In genomic region chr8:95566809-95567208, GRCm38 (mm10) we compare ENCODE assay signal across 27 mouse cellular contexts. TPM values are rescaled to one million over a fixed set of nuclear protein-coding genes. Genes with fewer than 3 reads are reported as not detected.
DNase-seq lines count a peak whose midpoint lies in the region; ATAC-seq lines count a peak whose summit lies in the region.
"Had no signal": no experiment of that assay in that cellular context is flagged by ENCODE, and none has a peak within 500 bp of the region (broad histone marks: within the 10 kb centered on the region; RNA-seq: fewer than 3 reads in every experiment).

No protein-coding gene starts in this region.

- no peaks in the 10 kb centered on the region for H3K36me3 ChIP-seq in hindbrain, embryonic 10.5 days
- H3K36me3 ChIP-seq in hindbrain, embryonic 14.5 days (replicated peaks; ENCODE audit: control insufficient read depth, insufficient read depth) = no peaks in the 10 kb centered on the region
- H3K36me3 ChIP-seq: embryonic facial prominence, embryonic 12.5 days; hindbrain, embryonic 15.5 days; limb, embryonic 12.5 days; liver, embryonic 15.5 days; stomach, embryonic 15.5 days had no signal

- ATAC-seq in hindbrain, embryonic 14.5 days (ENCODE audit: low FRiP score) = no peak
- no peak for ATAC-seq in erythroblast, adult 5-6 weeks (replicated peaks; ENCODE audit: low FRiP score, poor library complexity, severe bottlenecking)
- ATAC-seq: forebrain, postnatal 0 days; intestine, postnatal 0 days; midbrain, embryonic 16.5 days had no signal

- WGBS in hindbrain, embryonic 10.5 days = 81% methylated on average over 6 of the region's 6 CpGs
- 70% methylated on average over 6 of the region's 6 CpGs for WGBS in hindbrain, embryonic 14.5 days

- peak; percentile 28 to 61 for DNase-seq in cerebellum, postnatal 10 days
- DNase-seq in cerebellum, adult 9-10 months = no peak
- DNase-seq in hindbrain, embryonic 10.5 days (ENCODE audit: low spot score) = peak; percentile 25
- no peak for DNase-seq in hindbrain, embryonic 14.5 days (ENCODE audit: low spot score)
- peak; percentile 28 for DNase-seq in brain, adult 2 months (ENCODE audit: low read depth, low spot score)
- peak; percentile 56 to 86 for DNase-seq in lung, postnatal 4 days
- DNase-seq in urinary bladder, adult 2 months (ENCODE audit: low spot score) = no peak
- DNase-seq: adrenal gland, postnatal 10 days; cerebellum, adult 18-20 months; forebrain, postnatal 0 days had no signal

- H3K4me1 ChIP-seq in hindbrain, embryonic 10.5 days (replicated peaks) = peaks cover 6% of the 10 kb centered on the region; the same call in 1 of the 2 replicates
- no peaks in the 10 kb centered on the region for H3K4me1 ChIP-seq in hindbrain, embryonic 14.5 days (replicated peaks; ENCODE audit: control insufficient read depth, insufficient read depth, low read length)
- H3K4me1 ChIP-seq: embryonic facial prominence, embryonic 12.5 days; hindbrain, embryonic 15.5 days; liver, embryonic 15.5 days; megakaryocyte, embryonic 14.5 days; stomach, embryonic 15.5 days had no signal

- no peak overlapping the region for H3K27ac ChIP-seq in hindbrain, embryonic 10.5 days
- no peak overlapping the region for H3K27ac ChIP-seq in hindbrain, embryonic 14.5 days
- H3K27ac ChIP-seq: embryonic facial prominence, embryonic 12.5 days; hindbrain, embryonic 15.5 days; kidney, postnatal 0 days; left cerebral cortex, adult 2 months; limb, embryonic 12.5 days; liver, embryonic 15.5 days; stomach, embryonic 15.5 days had no signal

- H3K4me3 ChIP-seq in hindbrain, embryonic 10.5 days = no peak overlapping the region
- no peak overlapping the region for H3K4me3 ChIP-seq in hindbrain, embryonic 14.5 days (replicated peaks; ENCODE audit: low read length)
- H3K4me3 ChIP-seq: embryonic facial prominence, embryonic 12.5 days; hindbrain, embryonic 15.5 days; left cerebral cortex, adult 2 months; limb, embryonic 12.5 days; liver, embryonic 15.5 days; megakaryocyte, embryonic 14.5 days; stomach, embryonic 15.5 days had no signal

- H3K4me2 ChIP-seq in hindbrain, embryonic 14.5 days (replicated peaks) = no peak overlapping the region
- H3K4me2 ChIP-seq: embryonic facial prominence, embryonic 12.5 days; hindbrain, embryonic 15.5 days; limb, embryonic 12.5 days; liver, embryonic 15.5 days; stomach, embryonic 15.5 days had no signal

- no peaks in the 10 kb centered on the region for H3K27me3 ChIP-seq in hindbrain, embryonic 10.5 days (ENCODE audit: insufficient read depth, poor library complexity, severe bottlenecking)
- no peaks in the 10 kb centered on the region for H3K27me3 ChIP-seq in hindbrain, embryonic 14.5 days (ENCODE audit: control insufficient read depth, insufficient read depth, low read length)
- H3K27me3 ChIP-seq: embryonic facial prominence, embryonic 12.5 days; hindbrain, embryonic 15.5 days; limb, embryonic 12.5 days; liver, embryonic 15.5 days; stomach, embryonic 15.5 days had no signal

- no peak overlapping the region for H3K9ac ChIP-seq in hindbrain, embryonic 14.5 days
- H3K9ac ChIP-seq: embryonic facial prominence, embryonic 12.5 days; forebrain, postnatal 0 days; hindbrain, embryonic 15.5 days; limb, embryonic 12.5 days; liver, embryonic 15.5 days; stomach, embryonic 15.5 days had no signal

- H3K9me3 ChIP-seq in hindbrain, embryonic 10.5 days = no peaks in the 10 kb centered on the region
- peaks cover 7% of the 10 kb centered on the region; the same call in 1 of the 2 replicates for H3K9me3 ChIP-seq in hindbrain, embryonic 14.5 days (ENCODE audit: control insufficient read depth, low read length)
- H3K9me3 ChIP-seq: hindbrain, embryonic 15.5 days; liver, embryonic 15.5 days; megakaryocyte, embryonic 14.5 days; stomach, embryonic 15.5 days had no signal

RNA-seq across cellular contexts. Expression of gene Prss54, which starts 9.3 kb away (rescaled TPM):
- polyA plus RNA-seq in hindbrain, embryonic 10.5 days (2016; fragmentation: Nextera tagmentation; extraction: Ambion mirVana) = not detected in 2 replicates
- not detected in 2 replicates for polyA plus RNA-seq in hindbrain, embryonic 14.5 days (2014; fragmentation: Nextera tagmentation; extraction: Ambion mirVana)
- polyA plus RNA-seq in urinary bladder, adult 2 months (2012; rRNA removed) = not detected in 2 replicates
- not detected in 2 replicates for total RNA-seq in erythroblast, adult 5-6 weeks (2015; ENCODE audit: low replicate concordance)
- total RNA-seq in erythroblast, adult 5-6 weeks (2017; ENCODE audit: low replicate concordance) = not detected in 2 replicates
- total RNA-seq: adrenal gland, postnatal 10 days; common myeloid progenitor, adult 5-6 weeks; forebrain, postnatal 0 days; gastrocnemius, adult 8-10 months; heart, adult 18-20 months; layer of hippocampus, adult 8-10 months had no signal
- polyA plus RNA-seq: embryonic facial prominence, embryonic 12.5 days; forebrain, postnatal 0 days; hindbrain, embryonic 15.5 days; intestine, postnatal 0 days; kidney, postnatal 0 days; limb, embryonic 12.5 days; liver, embryonic 15.5 days; midbrain, embryonic 16.5 days; spleen, adult 2 months; stomach, embryonic 15.5 days; thymus, postnatal 0 days had no signal

RNA-seq across cellular contexts. Expression of gene Ccdc113, which starts 32.9 kb away (rescaled TPM):
- 0.98 and 2.6 TPM in 2 replicates for polyA plus RNA-seq in hindbrain, embryonic 10.5 days (2016; fragmentation: Nextera tagmentation; extraction: Ambion mirVana)
- polyA plus RNA-seq in hindbrain, embryonic 14.5 days (2014; fragmentation: Nextera tagmentation; extraction: Ambion mirVana) = 3.1 and 3.4 TPM in 2 replicates
- polyA plus RNA-seq in urinary bladder, adult 2 months (2012; rRNA removed) = 0.96 and 1.2 TPM in 2 replicates
- not detected in 2 replicates for total RNA-seq in erythroblast, adult 5-6 weeks (2015; ENCODE audit: low replicate concordance)
- not detected in 2 replicates for total RNA-seq in erythroblast, adult 5-6 weeks (2017; ENCODE audit: low replicate concordance)
- total RNA-seq: common myeloid progenitor, adult 5-6 weeks; gastrocnemius, adult 8-10 months had no signal
- polyA plus RNA-seq: limb, embryonic 12.5 days; liver, embryonic 15.5 days; spleen, adult 2 months had no signal

Comparison
In these comparisons a context has a peak if more than half of its experiments do, and no peak if none do; other contexts are left out.
1. DNase-seq: peak in cerebellum, postnatal 10 days (2 of 2), hindbrain, embryonic 10.5 days (single experiment), brain, adult 2 months (single experiment) and lung, postnatal 4 days (2 of 2); none in cerebellum, adult 9-10 months (single experiment), hindbrain, embryonic 14.5 days (single experiment) and urinary bladder, adult 2 months (single experiment).